Comparison of ENCODE assay signal across 8 mouse cellular contexts in genomic region chr4:124714545-124715481, GRCm38 (mm10). TPM values are rescaled to one million over a fixed set of nuclear protein-coding genes. Genes with fewer than 3 reads are reported as not detected.
DNase-seq lines count a peak whose midpoint lies in the region; ATAC-seq and TF ChIP-seq lines count a peak whose summit lies in the region.

Sf3a3 (plus strand) TSS chr4:124714776.

- peak within 1 kb of the TSS; percentile 91 for H3K9ac ChIP-seq in heart, embryonic 14.5 days (ENCODE audit: low read length)
- peak within 1 kb of the TSS; percentile 96 for H3K9ac ChIP-seq in liver, embryonic 14.5 days (replicated peaks)
- peak within 1 kb of the TSS; percentile 89 for H3K9ac ChIP-seq in neural tube, embryonic 11.5 days (ENCODE audit: low read length)
- H3K9ac ChIP-seq in stomach, postnatal 0 days (ENCODE audit: low read length): peak within 1 kb of the TSS; percentile 93

- peak; percentile 97 for ATAC-seq in CD4-positive, CD25-positive, alpha-beta regulatory T cell, adult 4 months
- ATAC-seq in heart, embryonic 14.5 days (ENCODE audit: insufficient number of reproducible peaks, insufficient read depth, low FRiP score, low read depth): peak; percentile 83
- peak; percentile 81 for ATAC-seq in liver, embryonic 14.5 days (ENCODE audit: insufficient read depth)
- ATAC-seq in neural tube, embryonic 11.5 days (ENCODE audit: insufficient read depth, low FRiP score, low TSS enrichment): peak; percentile 86
- peak; percentile 90 for ATAC-seq in stomach, postnatal 0 days (ENCODE audit: low FRiP score, low TSS enrichment)

- H3K27ac ChIP-seq in heart, embryonic 14.5 days (replicated peaks in 1 of 2; ENCODE audit: control insufficient read depth in 1 of 2, insufficient read depth in 1 of 2, low read depth in 2 of 2, low read length in 2 of 2): peak within 1 kb of the TSS; percentile 37 to 49
- peak within 1 kb of the TSS; percentile 57 for H3K27ac ChIP-seq in liver, embryonic 14.5 days
- 0 out of 2 replicates have a peak within 1 kb of the TSS, but pooled peaks have one; percentile 29 for H3K27ac ChIP-seq in neural tube, embryonic 11.5 days (ENCODE audit: low read depth, low read length)
- peak within 1 kb of the TSS; percentile 75; the same call in 1 of the 2 replicates for H3K27ac ChIP-seq in stomach, postnatal 0 days (replicated peaks)

- TF ChIP-seq CTCF in liver, embryonic 14.5 days (IDR thresholded peaks at IDR 0.05; ENCODE audit: low read depth): peak; percentile 94
- TF ChIP-seq CTCF in stomach, postnatal 0 days (IDR thresholded peaks at IDR 0.05; ENCODE audit: low read depth): peak; percentile 93

- H3K4me2 ChIP-seq in heart, embryonic 14.5 days (ENCODE audit: low read length): peak within 1 kb of the TSS; percentile 93
- H3K4me2 ChIP-seq in liver, embryonic 14.5 days (ENCODE audit: low read depth): peak within 1 kb of the TSS; percentile 75
- H3K4me2 ChIP-seq in neural tube, embryonic 11.5 days (ENCODE audit: low read depth): peak within 1 kb of the TSS; percentile 76
- peak within 1 kb of the TSS; percentile 88 for H3K4me2 ChIP-seq in stomach, postnatal 0 days (replicated peaks; ENCODE audit: low read depth)

- WGBS in heart, embryonic 14.5 days: under 1% methylated on average over 57 of the region's 57 CpGs
- under 1% methylated on average over 57 of the region's 57 CpGs for WGBS in liver, embryonic 14.5 days (ENCODE audit: insufficient replicate concordance)
- WGBS in neural tube, embryonic 11.5 days: under 1% methylated on average over 57 of the region's 57 CpGs
- under 1% methylated on average over 57 of the region's 57 CpGs for WGBS in stomach, postnatal 0 days

- H3K36me3 ChIP-seq in heart, embryonic 14.5 days (ENCODE audit: control insufficient read depth, insufficient read depth, low read length): peaks cover 43% of the 10 kb centered on the region
- peaks cover 28% of the 10 kb centered on the region for H3K36me3 ChIP-seq in liver, embryonic 14.5 days (replicated peaks; ENCODE audit: control insufficient read depth, insufficient read depth, low read depth)
- H3K36me3 ChIP-seq in neural tube, embryonic 11.5 days (ENCODE audit: control insufficient read depth, insufficient read depth, low read length): peaks cover 7% of the 10 kb centered on the region
- H3K36me3 ChIP-seq in stomach, postnatal 0 days (ENCODE audit: control insufficient read depth, insufficient read depth, low read length): peaks cover 14% of the 10 kb centered on the region

- H3K4me3 ChIP-seq in heart, embryonic 14.5 days (ENCODE audit: control insufficient read depth in 1 of 2, insufficient read depth in 1 of 2, low read depth in 1 of 2, low read length in 2 of 2): peak within 1 kb of the TSS; percentile 80 to 92
- peak within 1 kb of the TSS; percentile 93 to 96 for H3K4me3 ChIP-seq in liver, embryonic 14.5 days (ENCODE audit: insufficient read depth in 1 of 2, low read depth in 2 of 2, low read length in 2 of 2)
- H3K4me3 ChIP-seq in neural tube, embryonic 11.5 days (ENCODE audit: low read depth, low read length): peak within 1 kb of the TSS; percentile 97
- peak within 1 kb of the TSS; percentile 90 for H3K4me3 ChIP-seq in stomach, postnatal 0 days (ENCODE audit: low read depth, low read length)

- DNase-seq in c-Kit-negative CD71-positive TER-119-positive erythroid progenitor cells, embryonic 14.5 days (ENCODE audit: low read depth, low spot score): peak; percentile 81
- peak; percentile 90 for DNase-seq in fibroblast of lung, adult 2 months (ENCODE audit: low read depth)
- peak; percentile 93 to 96 for DNase-seq in kidney, postnatal 25 days
- peak; percentile 91 to 92 (median 91) for DNase-seq in liver, embryonic 14.5 days (ENCODE audit: low read depth in 3 of 3, low spot score in 3 of 3)
- DNase-seq in neural tube, embryonic 11.5 days (ENCODE audit: low spot score): peak; percentile 96
- peak; percentile 94 for DNase-seq in stomach, postnatal 0 days (ENCODE audit: low spot score)

- H3K27me3 ChIP-seq in heart, embryonic 14.5 days (ENCODE audit: control insufficient read depth, insufficient read depth, low read length): no peaks in the 10 kb centered on the region
- H3K27me3 ChIP-seq in liver, embryonic 14.5 days (ENCODE audit: control insufficient read depth, insufficient read depth, low read length): no peaks in the 10 kb centered on the region
- H3K27me3 ChIP-seq in neural tube, embryonic 11.5 days (ENCODE audit: control insufficient read depth, insufficient read depth, low read length): no peaks in the 10 kb centered on the region
- H3K27me3 ChIP-seq in stomach, postnatal 0 days (ENCODE audit: control insufficient read depth, insufficient read depth, low read length): no peaks in the 10 kb centered on the region

- H3K9me3 ChIP-seq in heart, embryonic 14.5 days (ENCODE audit: control insufficient read depth, low read length): no peaks in the 10 kb centered on the region
- H3K9me3 ChIP-seq in liver, embryonic 14.5 days (ENCODE audit: control insufficient read depth, low read length): no peaks in the 10 kb centered on the region
- no peaks in the 10 kb centered on the region for H3K9me3 ChIP-seq in neural tube, embryonic 11.5 days (ENCODE audit: control insufficient read depth, low read length)
- H3K9me3 ChIP-seq in stomach, postnatal 0 days (ENCODE audit: control insufficient read depth, low read length): no peaks in the 10 kb centered on the region

- TF ChIP-seq EP300 in liver, embryonic 14.5 days (IDR thresholded peaks at IDR 0.05; ENCODE audit: low read depth): 0 out of 2 replicates have a peak, but pooled peaks have one; percentile 50
- TF ChIP-seq EP300 in stomach, postnatal 0 days (optimal IDR thresholded peaks at IDR 0.05): no peak

- peaks cover 4 to 22% of the 10 kb centered on the region in 2 experiments for H3K4me1 ChIP-seq in heart, embryonic 14.5 days (ENCODE audit: control insufficient read depth in 2 of 2, insufficient read depth in 2 of 2, low read length in 2 of 2)
- peaks cover 30% of the 10 kb centered on the region in 2 experiments for H3K4me1 ChIP-seq in liver, embryonic 14.5 days (replicated peaks; ENCODE audit: control insufficient read depth in 2 of 2, insufficient read depth in 2 of 2, low read length in 1 of 2)
- H3K4me1 ChIP-seq in neural tube, embryonic 11.5 days (ENCODE audit: control insufficient read depth, insufficient read depth, low read length): peaks cover 10% of the 10 kb centered on the region; the same call in 1 of the 2 replicates
- 0 out of 2 replicates have a peak, but pooled peaks cover 3% of the 10 kb centered on the region for H3K4me1 ChIP-seq in stomach, postnatal 0 days (replicated peaks; ENCODE audit: control insufficient read depth, insufficient read depth)

RNA-seq across cellular contexts. Expression of gene Sf3a3, which starts in this region (rescaled TPM):
- 100 to 1,000 TPM; 104 to 108 TPM for polyA plus RNA-seq in CD4-positive, CD25-positive, alpha-beta regulatory T cell, adult 4 months (2017; shearing (Covaris generic))
- polyA plus RNA-seq in heart, embryonic 14.5 days (2014; fragmentation: Nextera tagmentation; extraction: Ambion mirVana): 73.4 and 73.5 TPM in 2 replicates
- 21.2 and 42.1 TPM in 2 replicates for polyA plus RNA-seq in liver, embryonic 14.5 days (2012; rRNA removed)
- polyA plus RNA-seq in liver, embryonic 14.5 days (2014; fragmentation: Nextera tagmentation; extraction: Ambion mirVana): 59.2 and 63.6 TPM in 2 replicates
- 196 TPM in 2 replicates for polyA plus RNA-seq in neural tube, embryonic 11.5 days (2014; fragmentation: Nextera tagmentation; extraction: Ambion mirVana)
- 58.7 and 63.5 TPM in 2 replicates for polyA plus RNA-seq in stomach, postnatal 0 days (2015; fragmentation: Nextera tagmentation; extraction: Ambion mirVana)

Comparison
In these comparisons a context has a peak if more than half of its experiments do, and no peak if none do; other contexts are left out.
1. Peak in every context shown above with its lines: DNase-seq, ATAC-seq, H3K4me3 ChIP-seq and H3K27ac ChIP-seq.